Mouse (Mus musculus): Measurements from ENCODE around the gene Gm21962. TPM values are rescaled to one million over a fixed set of nuclear protein-coding genes. Genes with fewer than 3 reads are reported as not detected.

Gm21962 gene
- polyA plus RNA-seq, 1 experiment: not detected

- no peak overlapping the region for H3K27ac ChIP-seq (ENCODE audit: insufficient read depth, low read depth, low read length)
- H3K4me1 ChIP-seq (ENCODE audit: control insufficient read depth, insufficient read depth, low read length): no peaks in the 10 kb centered on the region
- H3K4me3 ChIP-seq (ENCODE audit: insufficient read depth, low read depth, low read length): no peak overlapping the region
- WGBS: 100% methylated on average over 2 of the region's 2 CpGs
- TF ChIP-seq POLR2A (IDR thresholded peaks at IDR 0.05; ENCODE audit: insufficient read depth, low read depth, low read length) (no peak), CTCF (IDR thresholded peaks at IDR 0.05; ENCODE audit: insufficient read depth, low read depth, low read length) (no peak)
Observed at GRCm38 (mm10) chr3:137686932-137687331, 15.6 kb downstream of the Gm21962 start.

GRCm38 (mm10) chr3:137691503-137691902, 20.2 kb downstream of the Gm21962 start:
- Histone ChIP-seq H3K27ac (ENCODE audit: insufficient read depth, low read depth, low read length) (no peak overlapping the region), H3K4me1 (ENCODE audit: control insufficient read depth, insufficient read depth, low read length) (no peaks in the 10 kb centered on the region), H3K4me3 (ENCODE audit: insufficient read depth, low read depth, low read length) (no peak overlapping the region)
- TF ChIP-seq CTCF (IDR thresholded peaks at IDR 0.05; ENCODE audit: insufficient read depth, low read depth, low read length) (no peak), POLR2A (IDR thresholded peaks at IDR 0.05; ENCODE audit: insufficient read depth, low read depth, low read length) (no peak)

GRCm38 (mm10) chr3:137715946-137716345, 44.6 kb downstream of the Gm21962 start:
- no peak overlapping the region for H3K27ac ChIP-seq (ENCODE audit: insufficient read depth, low read depth, low read length)
- no peaks in the 10 kb centered on the region for H3K4me1 ChIP-seq (ENCODE audit: control insufficient read depth, insufficient read depth, low read length)
- 61% methylated on average over 2 of the region's 2 CpGs for WGBS
- TF ChIP-seq POLR2A (IDR thresholded peaks at IDR 0.05; ENCODE audit: insufficient read depth, low read depth, low read length) (no peak), CTCF (IDR thresholded peaks at IDR 0.05; ENCODE audit: insufficient read depth, low read depth, low read length) (no peak)
- no peak overlapping the region for H3K4me3 ChIP-seq (ENCODE audit: insufficient read depth, low read depth, low read length)

- Histone ChIP-seq H3K27ac (ENCODE audit: insufficient read depth, low read depth, low read length) (no peak overlapping the region), H3K4me1 (ENCODE audit: control insufficient read depth, insufficient read depth, low read length) (no peaks in the 10 kb centered on the region), H3K4me3 (ENCODE audit: insufficient read depth, low read depth, low read length) (no peak overlapping the region)
- TF ChIP-seq CTCF (IDR thresholded peaks at IDR 0.05; ENCODE audit: insufficient read depth, low read depth, low read length) (no peak), POLR2A (IDR thresholded peaks at IDR 0.05; ENCODE audit: insufficient read depth, low read depth, low read length) (no peak)
- 48% methylated on average over 3 of the region's 3 CpGs for WGBS
Observed at GRCm38 (mm10) chr3:137716573-137717157, 45.3 kb downstream of the Gm21962 start.

Other genes with a start within 250 kb of the Gm21962 start
- gene Ddit4l, start 49.9 kb upstream of the Gm21962 start, polyA plus RNA-seq (2012; ENCODE audit: insufficient read depth, insufficient read length, low replicate concordance, missing spikeins): not detected in 2 replicates
- not detected in 2 replicates for gene H2afz, start 193.0 kb downstream of the Gm21962 start, polyA plus RNA-seq (2012; ENCODE audit: insufficient read depth, insufficient read length, low replicate concordance, missing spikeins)
- gene Dnajb14, start 196.2 kb downstream of the Gm21962 start, polyA plus RNA-seq (2012; ENCODE audit: insufficient read depth, insufficient read length, low replicate concordance, missing spikeins): 48.1 TPM in 1 of 2 replicates, not detected in the other
- gene Lamtor3, start 247.0 kb downstream of the Gm21962 start, polyA plus RNA-seq (2012; ENCODE audit: insufficient read depth, insufficient read length, low replicate concordance, missing spikeins): not detected in 2 replicates